Mouse (Mus musculus): ENCODE data around the gene Dhrs4. TPM values are rescaled to one million over a fixed set of nuclear protein-coding genes. Genes with fewer than 3 reads are reported as not detected.

Dhrs4 gene
- polyA plus RNA-seq, 1 experiment from 2014 or later = 20.8 TPM

- no peak for ATAC-seq (replicated peaks)
- Histone ChIP-seq H3K27ac (no peak overlapping the region), H3K4me3 (no peak overlapping the region), H3K9ac (no peak overlapping the region), H3K9me3 (no peaks in the 10 kb centered on the region), H3K4me2 (no peak overlapping the region), H3K4me1 (no peaks in the 10 kb centered on the region), H3K36me3 (replicated peaks) (no peaks in the 10 kb centered on the region), H3K27me3 (replicated peaks) (no peaks in the 10 kb centered on the region)
- WGBS = 80% methylated on average over 7 of the region's 7 CpGs
Observed at GRCm38 (mm10) chr14:55467108-55467507, 11.4 kb upstream of the Dhrs4 start.

GRCm38 (mm10) chr14:55468301-55468741, 10.2 kb upstream of the Dhrs4 start:
- Histone ChIP-seq H3K4me1 (no peaks in the 10 kb centered on the region), H3K27ac (no peak overlapping the region), H3K36me3 (replicated peaks) (no peaks in the 10 kb centered on the region), H3K9me3 (no peaks in the 10 kb centered on the region), H3K27me3 (replicated peaks) (no peaks in the 10 kb centered on the region), H3K4me3 (no peak overlapping the region), H3K9ac (no peak overlapping the region), H3K4me2 (no peak overlapping the region)
- ATAC-seq (replicated peaks) = no peak
- WGBS = 86% methylated on average over 2 of the region's 2 CpGs

GRCm38 (mm10) chr14:55469041-55469440, 9.5 kb upstream of the Dhrs4 start:
- Histone ChIP-seq H3K4me3 (no peak overlapping the region), H3K36me3 (replicated peaks) (no peaks in the 10 kb centered on the region), H3K9me3 (no peaks in the 10 kb centered on the region), H3K27me3 (replicated peaks) (no peaks in the 10 kb centered on the region), H3K27ac (no peak overlapping the region), H3K4me2 (no peak overlapping the region), H3K9ac (no peak overlapping the region), H3K4me1 (no peaks in the 10 kb centered on the region)
- ATAC-seq (replicated peaks) = no peak
- 92% methylated on average over 2 of the region's 2 CpGs for WGBS

- Histone ChIP-seq H3K9me3 (no peaks in the 10 kb centered on the region), H3K36me3 (replicated peaks) (no peaks in the 10 kb centered on the region), H3K27ac (no peak overlapping the region), H3K4me1 (no peaks in the 10 kb centered on the region), H3K27me3 (replicated peaks) (no peaks in the 10 kb centered on the region), H3K4me3 (no peak overlapping the region), H3K9ac (no peak overlapping the region), H3K4me2 (no peak overlapping the region)
- WGBS = 89% methylated on average over 6 of the region's 6 CpGs
- no peak for ATAC-seq (replicated peaks)
Observed at GRCm38 (mm10) chr14:55469821-55470220, 8.7 kb upstream of the Dhrs4 start.

GRCm38 (mm10) chr14:55470806-55471205, 7.8 kb upstream of the Dhrs4 start:
- H3K9ac ChIP-seq = no peak overlapping the region
- no peak overlapping the region for H3K27ac ChIP-seq
- no peak overlapping the region for H3K4me2 ChIP-seq
- H3K27me3 ChIP-seq (replicated peaks) = no peaks in the 10 kb centered on the region
- no peaks in the 10 kb centered on the region for H3K4me1 ChIP-seq
- ATAC-seq (replicated peaks) = no peak
- H3K9me3 ChIP-seq = no peaks in the 10 kb centered on the region
- WGBS = 18% methylated on average over 10 of the region's 10 CpGs
- H3K4me3 ChIP-seq = no peak overlapping the region
- no peaks in the 10 kb centered on the region for H3K36me3 ChIP-seq (replicated peaks)

GRCm38 (mm10) chr14:55475654-55476053, 2.9 kb upstream of the Dhrs4 start:
- Histone ChIP-seq H3K27me3 (replicated peaks) (no peaks in the 10 kb centered on the region), H3K4me2 (no peak overlapping the region), H3K4me1 (no peaks in the 10 kb centered on the region), H3K4me3 (no peak overlapping the region), H3K36me3 (replicated peaks) (no peaks in the 10 kb centered on the region), H3K27ac (no peak overlapping the region), H3K9me3 (no peaks in the 10 kb centered on the region), H3K9ac (no peak overlapping the region)
- no peak for ATAC-seq (replicated peaks)
- 47% methylated on average over 2 of the region's 2 CpGs for whole genome bisulfite sequencing

GRCm38 (mm10) chr14:55477421-55477820, 1.1 kb upstream of the Dhrs4 start:
- no peak for ATAC-seq (replicated peaks)
- Histone ChIP-seq H3K4me2 (no peak overlapping the region), H3K27me3 (replicated peaks) (no peaks in the 10 kb centered on the region), H3K9me3 (no peaks in the 10 kb centered on the region), H3K36me3 (replicated peaks) (no peaks in the 10 kb centered on the region), H3K9ac (no peak overlapping the region), H3K4me3 (no peak overlapping the region), H3K27ac (no peak overlapping the region), H3K4me1 (no peaks in the 10 kb centered on the region)
- WGBS = 100% methylated on average over 1 of the region's 1 CpGs

GRCm38 (mm10) chr14:55477829-55478228, 729 bp upstream of the Dhrs4 start:
- ATAC-seq (replicated peaks) = no peak
- Histone ChIP-seq H3K4me2 (no peak overlapping the region), H3K9me3 (no peaks in the 10 kb centered on the region), H3K27ac (no peak overlapping the region), H3K9ac (no peak overlapping the region), H3K27me3 (replicated peaks) (no peaks in the 10 kb centered on the region), H3K4me3 (no peak overlapping the region), H3K4me1 (no peaks in the 10 kb centered on the region), H3K36me3 (replicated peaks) (no peaks in the 10 kb centered on the region)
- WGBS = 91% methylated on average over 5 of the region's 5 CpGs

- no peaks in the 10 kb centered on the region for H3K4me1 ChIP-seq
- no peak overlapping the region for H3K9ac ChIP-seq
- no peak overlapping the region for H3K27ac ChIP-seq
- H3K4me3 ChIP-seq = no peak overlapping the region
- ATAC-seq (replicated peaks) = no peak
- WGBS = 89% methylated on average over 10 of the region's 10 CpGs
- H3K4me2 ChIP-seq = no peak overlapping the region
- H3K9me3 ChIP-seq = no peaks in the 10 kb centered on the region
- H3K27me3 ChIP-seq (replicated peaks) = no peaks in the 10 kb centered on the region
- H3K36me3 ChIP-seq (replicated peaks) = no peaks in the 10 kb centered on the region
Observed at GRCm38 (mm10) chr14:55479629-55480028, 1.1 kb downstream of the Dhrs4 start.

GRCm38 (mm10) chr14:55484430-55485085, 6.0 kb downstream of the Dhrs4 start:
- Histone ChIP-seq H3K9ac (no peak overlapping the region), H3K9me3 (no peaks in the 10 kb centered on the region), H3K4me2 (no peak overlapping the region), H3K4me3 (no peak overlapping the region), H3K4me1 (peaks cover under 1% of the 10 kb centered on the region; the same call in 1 of the 2 replicates), H3K27me3 (replicated peaks) (no peaks in the 10 kb centered on the region), H3K36me3 (replicated peaks) (no peaks in the 10 kb centered on the region), H3K27ac (no peak overlapping the region)
- WGBS = 78% methylated on average over 5 of the region's 5 CpGs
- ATAC-seq (replicated peaks) = no peak

- WGBS = 88% methylated on average over 8 of the region's 8 CpGs
- Histone ChIP-seq H3K4me1 (peaks cover 9% of the 10 kb centered on the region), H3K4me3 (no peak overlapping the region), H3K4me2 (no peak overlapping the region), H3K9ac (no peak overlapping the region), H3K9me3 (no peaks in the 10 kb centered on the region), H3K36me3 (replicated peaks) (no peaks in the 10 kb centered on the region), H3K27me3 (replicated peaks) (no peaks in the 10 kb centered on the region), H3K27ac (no peak overlapping the region)
- ATAC-seq (replicated peaks) = no peak
Observed at GRCm38 (mm10) chr14:55486836-55487235, 8.3 kb downstream of the Dhrs4 start.

- Histone ChIP-seq H3K27me3 (replicated peaks) (no peaks in the 10 kb centered on the region), H3K36me3 (replicated peaks) (peaks cover 6% of the 10 kb centered on the region; the same call in 1 of the 2 replicates), H3K9ac (peak within 1 kb of the TSS; percentile 92), H3K4me3 (peak within 1 kb of the TSS; percentile 91), H3K4me1 (peaks cover 20% of the 10 kb centered on the region), H3K27ac (peak within 1 kb of the TSS; percentile 97), H3K4me2 (peak within 1 kb of the TSS; percentile 68), H3K9me3 (no peaks in the 10 kb centered on the region)
- under 1% methylated on average over 66 of the region's 68 CpGs for WGBS
- ATAC-seq (replicated peaks) = peak; percentile 92
Observed at GRCm38 (mm10) chr14:55490361-55491201, 12.0 kb downstream of the Dhrs4 start, which contains the start of gene Carmil3. Gene Carmil3, plus strand, starts transcription at chr14:55490651.

Measured in midbrain, embryonic 15.5 days (tissue).